Mouse (Mus musculus) erythroblast, embryonic 14.5 days (primary cell): ENCODE measurements around the gene Prrt1. TPM values are rescaled to one million over a fixed set of nuclear protein-coding genes. Genes with fewer than 3 reads are reported as not detected.

Experiments used
- H3K27me3 ChIP-seq: 2 replicates; pipeline ENCODE4 v1.6.1; 2012; ENCODE audit warnings: inconsistent platforms; ENCODE audit not compliant: control insufficient read depth
- H3K36me3 ChIP-seq: 2 replicates; pipeline ENCODE4 v1.6.1; 2012; ENCODE audit warnings: mild to moderate bottlenecking, inconsistent platforms; ENCODE audit not compliant: control insufficient read depth
- H3K4me1 ChIP-seq: 2 replicates; pipeline ENCODE4 v1.6.1; 2012; ENCODE audit warnings: inconsistent platforms; ENCODE audit not compliant: control insufficient read depth
- H3K4me3 ChIP-seq: replicated peaks from 2 replicates; pipeline ENCODE3; 2012; ENCODE audit warnings: moderate library complexity, mild to moderate bottlenecking, inconsistent platforms
- H3K9me3 ChIP-seq: 2 replicates; pipeline ENCODE4 v1.6.1; 2012; ENCODE audit warnings: low read length, inconsistent platforms, mixed read lengths; ENCODE audit not compliant: control insufficient read depth
- GATA1 ChIP-seq: IDR thresholded peaks from 2 replicates; pipeline ENCODE4 v1.6.1; 2012; ENCODE audit warnings: low read length, inconsistent platforms, mixed read lengths
- TAL1 ChIP-seq: IDR thresholded peaks from 3 replicates; pipeline ENCODE4 v1.6.1; 2012; ENCODE audit warnings: low read length, inconsistent platforms, mixed read lengths
- polyA plus RNA-seq: library from polyadenylated mRNA; stranded (reverse); fragments of >175 nt; gene quantifications from 2 replicates; pipeline ENCODE4 v1.2.3, GENCODE M21; 2012

Prrt1 gene
- polyA plus RNA-seq, 1 experiment = not detected

DNA sequence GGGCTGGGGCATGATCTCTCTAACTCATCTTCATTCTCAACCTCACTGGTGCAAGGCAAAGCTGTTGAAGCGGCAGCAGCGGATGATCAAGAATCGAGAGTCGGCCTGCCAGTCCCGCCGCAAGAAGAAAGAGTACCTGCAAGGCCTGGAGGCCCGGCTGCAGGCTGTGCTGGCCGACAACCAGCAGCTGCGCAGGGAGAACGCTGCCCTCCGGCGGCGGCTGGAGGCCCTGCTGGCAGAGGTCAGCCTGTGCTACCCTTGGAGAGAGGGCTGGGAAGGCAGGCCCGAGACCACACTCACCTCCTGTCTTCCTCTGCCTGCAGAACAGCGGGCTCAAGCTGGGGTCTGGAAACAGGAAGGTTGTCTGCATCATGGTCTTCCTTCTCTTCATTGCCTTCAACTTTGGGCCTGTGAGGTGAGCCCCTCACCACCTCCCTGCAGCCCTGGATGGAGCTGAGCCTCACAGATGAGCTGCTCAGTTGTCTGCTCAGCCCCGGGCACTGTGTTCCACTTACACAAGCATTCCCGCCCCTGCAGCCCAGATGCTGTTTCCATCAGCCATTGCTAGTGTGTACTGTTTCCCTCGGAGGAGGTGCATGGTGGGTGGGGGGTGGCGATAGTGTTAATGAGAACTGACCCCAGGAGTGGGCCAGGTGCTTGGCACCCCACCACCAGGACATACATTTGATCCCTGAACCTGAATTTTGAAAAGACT, 22.3 kb downstream of the Prrt1 start:
- H3K36me3 ChIP-seq = peaks cover 65% of the 10 kb centered on the region
- no peak overlapping the region for H3K4me3 ChIP-seq
- H3K27me3 ChIP-seq = 0 out of 2 replicates have a peak, but pooled peaks cover 5% of the 10 kb centered on the region
- TF ChIP-seq TAL1 (no peak), GATA1 (no peak)
- H3K4me1 ChIP-seq = peaks cover 16% of the 10 kb centered on the region
- no peaks in the 10 kb centered on the region for H3K9me3 ChIP-seq

DNA sequence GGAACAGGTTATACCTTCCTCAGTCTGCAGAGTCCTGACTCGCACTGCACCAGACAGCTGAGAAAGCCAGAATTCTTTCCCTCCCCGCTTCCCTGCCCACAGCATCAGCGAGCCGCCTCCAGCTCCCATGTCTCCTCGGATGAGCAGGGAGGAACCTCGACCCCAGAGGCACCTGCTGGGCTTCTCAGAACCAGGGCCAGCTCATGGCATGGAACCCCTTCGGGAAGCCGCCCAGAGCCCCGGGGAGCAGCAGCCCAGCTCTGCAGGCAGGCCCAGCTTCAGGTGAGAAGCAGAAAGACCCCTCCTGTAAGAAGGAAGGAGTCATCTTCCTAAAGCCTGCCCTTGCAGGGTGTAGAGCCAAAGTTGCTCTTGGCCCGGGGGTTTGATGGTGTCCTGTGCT, 23.2 kb downstream of the Prrt1 start:
- Histone ChIP-seq H3K9me3 (no peaks in the 10 kb centered on the region), H3K36me3 (peaks cover 65% of the 10 kb centered on the region), H3K4me1 (peaks cover 11% of the 10 kb centered on the region), H3K27me3 (peaks cover 12% of the 10 kb centered on the region), H3K4me3 (no peak overlapping the region)
- TF ChIP-seq GATA1 (no peak), TAL1 (no peak)

DNA sequence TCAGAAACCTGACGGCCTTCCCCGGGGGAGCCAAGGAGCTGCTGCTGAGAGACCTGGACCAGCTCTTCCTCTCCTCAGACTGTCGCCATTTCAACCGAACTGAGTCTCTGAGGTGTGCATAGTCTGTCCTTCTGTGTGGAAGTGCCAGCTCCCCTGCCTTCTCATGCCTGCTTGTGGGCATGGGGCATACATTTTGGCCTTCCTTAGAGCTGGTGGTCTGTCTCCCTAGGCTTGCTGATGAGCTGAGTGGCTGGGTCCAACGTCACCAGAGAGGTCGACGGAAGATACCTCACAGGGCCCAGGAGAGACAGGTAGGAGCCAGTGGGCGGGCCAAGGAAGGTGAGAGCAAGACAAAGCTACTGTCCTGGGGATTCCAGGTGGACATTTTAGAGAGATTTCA, 23.7 kb downstream of the Prrt1 start:
- peaks cover 6% of the 10 kb centered on the region for H3K4me1 ChIP-seq

DNA sequence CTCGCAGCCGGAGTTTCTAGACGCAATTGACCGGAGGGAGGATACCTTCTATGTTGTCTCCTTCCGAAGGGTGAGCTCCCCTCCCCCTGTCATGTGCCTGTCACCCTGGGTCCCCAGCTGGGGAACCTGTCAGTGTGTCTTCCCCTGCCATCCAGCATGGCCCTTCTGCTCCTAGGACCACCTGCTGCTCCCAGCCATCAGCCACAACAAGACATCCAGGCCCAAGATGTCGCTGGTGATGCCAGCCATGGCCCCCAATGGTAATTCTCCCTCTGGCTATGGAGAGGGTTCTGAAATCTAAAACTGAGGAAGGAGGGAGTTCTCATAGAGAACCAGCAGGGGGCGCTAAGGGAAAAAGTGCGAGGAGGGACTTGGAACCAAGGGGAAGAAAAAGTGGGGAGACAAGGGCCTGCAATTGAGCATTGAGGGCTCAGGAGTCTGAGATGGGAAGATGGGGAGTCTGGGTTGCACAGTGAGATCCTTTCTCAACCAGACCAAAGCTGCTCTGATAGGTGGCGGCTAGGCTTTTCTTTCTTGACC, 24.5 kb downstream of the Prrt1 start:
- no peaks in the 10 kb centered on the region; the same call in 1 of the 2 replicates for H3K4me1 ChIP-seq
- H3K9me3 ChIP-seq = no peaks in the 10 kb centered on the region
- H3K36me3 ChIP-seq = peaks cover 59% of the 10 kb centered on the region
- H3K27me3 ChIP-seq = peaks cover 16% of the 10 kb centered on the region
- no peak overlapping the region for H3K4me3 ChIP-seq
- TF ChIP-seq TAL1 = no peak
- no peak for TF ChIP-seq GATA1

More for the DNA sequence above, 23.7 kb downstream of the Prrt1 start:
- Histone ChIP-seq H3K27me3 (peaks cover 13% of the 10 kb centered on the region), H3K4me3 (no peak overlapping the region), H3K9me3 (no peaks in the 10 kb centered on the region), H3K36me3 (peaks cover 65% of the 10 kb centered on the region)
- TF ChIP-seq GATA1 (no peak), TAL1 (no peak)

DNA sequence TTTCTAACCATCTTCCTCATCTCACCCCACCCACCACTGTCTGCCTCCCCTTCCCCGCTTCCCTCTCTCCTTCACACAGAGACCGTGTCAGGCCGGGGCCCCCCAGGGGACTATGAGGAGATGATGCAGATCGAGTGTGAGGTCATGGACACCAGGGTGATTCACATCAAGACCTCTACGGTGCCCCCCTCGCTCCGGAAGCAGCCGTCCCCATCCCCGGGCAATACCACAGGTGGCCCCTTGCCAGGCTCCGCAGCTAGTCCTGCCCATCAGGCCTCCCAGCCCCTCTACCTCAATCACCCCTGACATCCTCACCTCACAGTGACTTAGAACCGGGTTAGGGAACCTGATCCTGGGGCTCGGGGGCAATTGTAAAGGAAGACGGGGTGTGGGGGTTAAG, 25.1 kb downstream of the Prrt1 start:
- H3K4me1 ChIP-seq = no peaks in the 10 kb centered on the region
- TF ChIP-seq TAL1 (no peak), GATA1 (no peak)
- no peaks in the 10 kb centered on the region for H3K9me3 ChIP-seq
- H3K4me3 ChIP-seq = no peak overlapping the region
- peaks cover 22% of the 10 kb centered on the region for H3K27me3 ChIP-seq
- H3K36me3 ChIP-seq = peaks cover 53% of the 10 kb centered on the region

DNA sequence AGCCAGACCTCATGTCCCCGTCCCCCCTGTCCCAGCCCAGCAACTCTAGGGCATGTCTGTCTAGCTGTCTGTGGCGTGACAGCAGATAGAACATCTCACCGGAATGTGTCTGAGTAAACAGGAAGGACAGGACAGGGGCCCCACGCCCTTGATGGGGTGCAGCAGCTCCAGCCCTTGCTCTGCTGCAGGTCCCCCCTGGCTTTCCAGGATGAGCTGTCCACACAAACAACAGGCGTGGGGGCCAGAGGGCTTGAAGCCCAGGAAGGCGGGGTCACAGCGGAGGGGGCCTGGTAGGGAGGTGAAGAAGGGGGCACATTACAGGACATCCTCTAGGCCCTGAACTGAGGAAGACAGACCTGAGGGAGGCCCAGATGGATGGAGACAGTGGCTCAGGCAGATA, 25.8 kb downstream of the Prrt1 start:
- Histone ChIP-seq H3K36me3 (peaks cover 45% of the 10 kb centered on the region), H3K4me1 (no peaks in the 10 kb centered on the region), H3K4me3 (no peak overlapping the region), H3K9me3 (no peaks in the 10 kb centered on the region), H3K27me3 (peaks cover 29% of the 10 kb centered on the region)
- TF ChIP-seq GATA1 (no peak), TAL1 (no peak)

DNA sequence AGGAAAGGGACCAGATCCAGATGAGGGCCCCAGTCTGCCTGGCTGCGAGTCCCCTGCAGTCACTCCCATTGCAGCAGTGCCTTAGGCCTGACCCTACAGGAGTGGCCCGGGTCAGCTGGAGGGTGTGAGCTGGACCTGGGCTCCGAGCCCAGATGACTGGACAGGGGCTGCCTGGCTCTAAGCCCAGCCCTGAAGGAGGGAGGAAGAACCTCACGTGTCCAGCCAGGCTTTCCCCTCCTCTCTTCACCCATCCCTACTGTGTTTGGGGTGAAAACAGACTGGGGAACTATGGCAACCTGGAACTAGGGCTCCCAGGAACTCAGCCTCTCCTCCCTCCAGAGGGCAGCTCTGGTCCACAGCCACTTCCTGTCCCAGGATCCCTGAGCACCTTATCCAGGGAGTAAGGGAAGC, 26.3 kb downstream of the Prrt1 start:
- Histone ChIP-seq H3K9me3 (no peaks in the 10 kb centered on the region), H3K4me3 (no peak overlapping the region), H3K36me3 (peaks cover 41% of the 10 kb centered on the region), H3K4me1 (no peaks in the 10 kb centered on the region), H3K27me3 (peaks cover 34% of the 10 kb centered on the region)
- no peak for TF ChIP-seq GATA1
- TF ChIP-seq TAL1 = no peak

DNA sequence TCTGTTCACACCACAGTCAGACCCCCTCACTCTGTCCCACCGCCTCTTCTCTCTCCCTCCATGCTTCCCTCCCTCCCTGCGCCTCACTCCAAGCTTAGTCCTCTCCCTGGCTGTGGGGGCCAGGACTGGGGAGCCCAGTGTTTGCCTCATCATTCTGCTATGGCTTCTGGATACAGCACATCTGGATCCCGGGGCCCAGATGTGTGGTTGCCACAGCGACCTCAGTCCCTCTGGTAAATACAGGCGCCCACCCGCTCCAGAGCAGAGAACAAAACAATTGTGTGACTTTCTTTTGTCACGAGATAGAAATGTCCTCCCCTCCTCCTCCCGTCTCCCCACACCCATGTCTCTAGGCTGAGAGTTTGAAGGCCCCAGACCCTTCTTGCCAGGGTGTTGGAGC, 27.3 kb downstream of the Prrt1 start:
- Histone ChIP-seq H3K27me3 (peaks cover 44% of the 10 kb centered on the region), H3K36me3 (peaks cover 30% of the 10 kb centered on the region), H3K4me1 (peaks cover 3% of the 10 kb centered on the region), H3K9me3 (no peaks in the 10 kb centered on the region), H3K4me3 (no peak overlapping the region)
- no peak for TF ChIP-seq GATA1
- no peak for TF ChIP-seq TAL1

DNA sequence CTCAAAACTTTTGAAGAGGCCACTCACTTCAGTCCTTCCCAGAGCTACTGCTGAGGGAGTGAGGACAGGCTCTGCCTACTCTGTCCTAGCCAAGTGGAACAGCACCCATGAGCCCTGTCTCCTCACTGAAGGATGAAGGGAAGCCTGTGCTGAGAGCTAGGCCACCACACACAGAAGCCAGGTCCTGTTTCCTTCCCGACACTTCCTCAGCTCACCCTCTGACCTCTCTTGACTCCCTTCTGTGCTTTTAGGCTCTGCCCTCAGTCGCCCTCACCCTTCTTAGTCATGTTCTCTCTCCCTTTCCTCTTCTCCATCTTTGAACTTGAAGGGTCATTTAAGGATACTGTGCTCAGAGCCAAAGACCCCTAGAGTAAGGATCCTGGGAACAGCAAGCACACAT, 27.9 kb downstream of the Prrt1 start:
- Histone ChIP-seq H3K36me3 (peaks cover 24% of the 10 kb centered on the region), H3K4me3 (no peak overlapping the region), H3K4me1 (peaks cover 3% of the 10 kb centered on the region), H3K27me3 (peaks cover 45% of the 10 kb centered on the region), H3K9me3 (no peaks in the 10 kb centered on the region)
- no peak for TF ChIP-seq GATA1
- no peak for TF ChIP-seq TAL1
